Mouse (Mus musculus): ENCODE data around the gene Papln.

GRCm38 (mm10) chr12:83775621-83776020, 12.2 kb downstream of the Papln start:
- TF ChIP-seq POLR2A (IDR thresholded peaks at IDR 0.05; ENCODE audit: insufficient read depth, low read length) (no peak), CTCF (IDR thresholded peaks at IDR 0.05; ENCODE audit: low read depth, low read length) (no peak), EP300 (IDR thresholded peaks at IDR 0.05; ENCODE audit: insufficient read depth, low read depth, low read length) (no peak)

Measured in ES-Bruce4 (cell line).